Comparison of ENCODE assay signal across 14 mouse cellular contexts in the genomic region with DNA sequence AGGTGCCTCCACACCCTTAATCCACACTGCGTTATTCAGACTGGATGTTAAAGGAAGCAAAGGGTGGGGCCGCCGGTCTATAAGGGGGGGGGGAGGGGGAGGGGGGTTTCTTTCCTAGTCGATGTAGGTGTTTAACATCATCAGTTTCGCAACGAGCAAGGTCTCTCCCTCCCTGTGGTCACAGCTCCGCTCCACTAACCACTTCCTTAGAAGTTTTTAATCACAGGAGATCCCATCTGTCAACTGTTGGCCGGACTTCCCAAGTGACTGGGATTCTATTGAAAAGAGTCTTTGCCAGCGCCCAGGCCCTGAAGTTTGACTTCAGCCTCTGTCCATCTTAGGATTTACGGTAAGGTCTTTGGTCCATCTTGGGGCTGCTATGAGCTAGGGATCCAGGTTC.
"Had no signal": no experiment of that assay in that cellular context is flagged by ENCODE, and none has a peak within 500 bp of the region (broad histone marks: within the 10 kb centered on the region; RNA-seq: fewer than 3 reads in every experiment).

No protein-coding gene starts in this region.

- H3K4me3 ChIP-seq: neural tube, embryonic 15.5 days; stomach, embryonic 15.5 days had no signal

- H3K27me3 ChIP-seq: neural tube, embryonic 15.5 days; stomach, embryonic 15.5 days had no signal

- H3K9ac ChIP-seq: neural tube, embryonic 15.5 days; stomach, embryonic 15.5 days had no signal

- H3K9me3 ChIP-seq: neural tube, embryonic 15.5 days; stomach, embryonic 15.5 days had no signal

- H3K36me3 ChIP-seq: neural tube, embryonic 15.5 days; stomach, embryonic 15.5 days had no signal

- H3K4me2 ChIP-seq: neural tube, embryonic 15.5 days; stomach, embryonic 15.5 days had no signal

- DNase-seq: retina, postnatal 1 day; right cerebral cortex, adult 18-20 months; right cerebral cortex, postnatal 14 days; right cerebral cortex, postnatal 25 days; right cerebral cortex, postnatal 4 days; spleen, adult 18-20 months; thymus, adult 18-20 months; thymus, adult 2 months; thymus, postnatal 14 days; thymus, postnatal 25 days; thymus, postnatal 36 days had no signal

- H3K4me1 ChIP-seq: neural tube, embryonic 15.5 days; stomach, embryonic 15.5 days had no signal

- H3K27ac ChIP-seq: neural tube, embryonic 15.5 days; stomach, embryonic 15.5 days; stomach, postnatal 0 days had no signal
